Mouse (Mus musculus): ENCODE results near the gene Aldh1a3.

Gene Aldh1a3

GRCm38 (mm10) chr7:66416829-66417228 is 10.5 kb downstream of the Aldh1a3 start:
- DNase-seq (ENCODE audit: low read depth, low spot score): no peak

- no peak for DNase-seq (ENCODE audit: low read depth, low spot score)
These were observed 14.2 kb downstream of the Aldh1a3 start for GRCm38 (mm10) chr7:66413093-66413492.

GRCm38 (mm10) chr7:66409433-66409832 is 17.9 kb downstream of the Aldh1a3 start:
- DNase-seq (ENCODE audit: low read depth, low spot score): no peak

GRCm38 (mm10) chr7:66406971-66407370 is 20.3 kb downstream of the Aldh1a3 start:
- DNase-seq (ENCODE audit: low read depth, low spot score): no peak

GRCm38 (mm10) chr7:66405951-66406721 is 21.2 kb downstream of the Aldh1a3 start:
- DNase-seq (ENCODE audit: low read depth, low spot score): no peak

- no peak for DNase-seq (ENCODE audit: low read depth, low spot score)
These were observed 21.8 kb downstream of the Aldh1a3 start for GRCm38 (mm10) chr7:66405541-66405940.

- DNase-seq (ENCODE audit: low read depth, low spot score): no peak
These were observed 22.5 kb downstream of the Aldh1a3 start for GRCm38 (mm10) chr7:66404802-66405201.

GRCm38 (mm10) chr7:66404141-66404540 is 23.2 kb downstream of the Aldh1a3 start:
- DNase-seq (ENCODE audit: low read depth, low spot score): no peak

GRCm38 (mm10) chr7:66402876-66403275 is 24.4 kb downstream of the Aldh1a3 start:
- DNase-seq (ENCODE audit: low read depth, low spot score): no peak

GRCm38 (mm10) chr7:66401605-66402004 is 25.7 kb downstream of the Aldh1a3 start:
- DNase-seq (ENCODE audit: low read depth, low spot score): no peak

- DNase-seq (ENCODE audit: low read depth, low spot score): no peak
These were observed 30.0 kb downstream of the Aldh1a3 start for GRCm38 (mm10) chr7:66397288-66397687.

GRCm38 (mm10) chr7:66388621-66389532 is 38.4 kb downstream of the Aldh1a3 start:
- DNase-seq (ENCODE audit: low read depth, low spot score): peak; percentile 58

GRCm38 (mm10) chr7:66387813-66388521 is 39.4 kb downstream of the Aldh1a3 start, which contains the start of gene Lrrk1:
Gene Lrrk1 (minus strand): TSS chr7:66388350.
- peak; percentile 21 for DNase-seq (ENCODE audit: low read depth, low spot score)

- no peak for DNase-seq (ENCODE audit: low read depth, low spot score)
These were observed 39.9 kb downstream of the Aldh1a3 start for GRCm38 (mm10) chr7:66387419-66387812.

GRCm38 (mm10) chr7:66386411-66386810 is 40.9 kb downstream of the Aldh1a3 start:
- no peak for DNase-seq (ENCODE audit: low read depth, low spot score)

- no peak for DNase-seq (ENCODE audit: low read depth, low spot score)
These were observed 41.5 kb downstream of the Aldh1a3 start for GRCm38 (mm10) chr7:66385826-66386225.

GRCm38 (mm10) chr7:66384891-66385290 is 42.4 kb downstream of the Aldh1a3 start:
- no peak for DNase-seq (ENCODE audit: low read depth, low spot score)

GRCm38 (mm10) chr7:66384213-66384612 is 43.1 kb downstream of the Aldh1a3 start:
- DNase-seq (ENCODE audit: low read depth, low spot score): peak; percentile 27

GRCm38 (mm10) chr7:66376560-66376959 is 50.8 kb downstream of the Aldh1a3 start:
- no peak for DNase-seq (ENCODE audit: low read depth, low spot score)

GRCm38 (mm10) chr7:66375736-66376135 is 51.6 kb downstream of the Aldh1a3 start:
- DNase-seq (ENCODE audit: low read depth, low spot score): no peak

- no peak for DNase-seq (ENCODE audit: low read depth, low spot score)
These were observed 53.9 kb downstream of the Aldh1a3 start for GRCm38 (mm10) chr7:66373391-66373790.

- DNase-seq (ENCODE audit: low read depth, low spot score): no peak
These were observed 56.3 kb downstream of the Aldh1a3 start for GRCm38 (mm10) chr7:66370970-66371369.

Measured in CD4-positive helper T cell, adult 2 months (primary cell).